Mouse (Mus musculus) CH12.LX (cell line): ENCODE measurements at regions not wholly inside any gene's neighbourhood (a gene's known extent, or its start where the extent isn't known, plus 50 kb on each side); places are given as distances from the start of the nearest gene placed in this dataset.

Source experiments
- CTCF ChIP-seq, 2 experiments: IDR thresholded peaks in 1 of 2; conservative IDR thresholded peaks in 1 of 2; 2 replicates each; pipeline ENCODE4 v1.5.1; 2011 to 2012; ENCODE audit warnings: low read depth in 2 of 2, low read length in 2 of 2, improper control_type of control experiment in 1 of 2, inconsistent platforms in 1 of 2, mild to moderate bottlenecking in 1 of 2, moderate library complexity in 1 of 2
- ELF1 ChIP-seq: IDR thresholded peaks from 2 replicates; pipeline ENCODE4 v1.6.1; 2014; ENCODE audit warnings: low read depth, mild to moderate bottlenecking, inconsistent platforms, low read length, improper control_type of control experiment
- EP300 ChIP-seq: IDR thresholded peaks from 2 replicates; pipeline ENCODE4 v1.6.1; 2011; ENCODE audit warnings: low read length, improper control_type of control experiment
- IRF4 ChIP-seq: IDR thresholded peaks from 2 replicates; pipeline ENCODE4 v1.6.1; 2014; ENCODE audit warnings: low read depth, mild to moderate bottlenecking, inconsistent platforms, low read length, improper control_type of control experiment
- SIN3A ChIP-seq: IDR thresholded peaks from 2 replicates; pipeline ENCODE4 v1.6.1; 2012; ENCODE audit warnings: low read length, improper control_type of control experiment, inconsistent platforms
- ZKSCAN1 ChIP-seq: IDR thresholded peaks from 2 replicates; pipeline ENCODE4 v1.6.1; 2012; ENCODE audit warnings: low read depth, inconsistent platforms, low read length, improper control_type of control experiment, borderline replicate concordance
- ZNF384 ChIP-seq: IDR thresholded peaks from 2 replicates; pipeline ENCODE4 v1.6.1; 2012; ENCODE audit warnings: low read depth, low read length, improper control_type of control experiment, inconsistent platforms

GRCm38 (mm10) chr13:111957118-111957517 is 148.3 kb upstream of the Map3k1 start:
- TF ChIP-seq CTCF (conservative IDR thresholded peaks at IDR 0.05 in 1 of 2, IDR thresholded peaks at IDR 0.05 in 1 of 2; ENCODE audit: low read depth in 2 of 2, low read length in 2 of 2) = no peak
- no peak for TF ChIP-seq ZKSCAN1
- no peak for TF ChIP-seq IRF4
- no peak for TF ChIP-seq EP300
- TF ChIP-seq ELF1 = no peak
- no peak for TF ChIP-seq ZNF384
- TF ChIP-seq SIN3A = no peak
